Mouse (Mus musculus): ENCODE data around the gene Osbpl5.

Osbpl5 gene

GRCm38 (mm10) chr7:143756125-143757026, at the start of gene Osbpl5:
Gene Osbpl5, minus strand, starts transcription at chr7:143756985.
- no peak for DNase-seq (ENCODE audit: low spot score)

GRCm38 (mm10) chr7:143805199-143805624, 48.4 kb upstream of the Osbpl5 start:
- DNase-seq (ENCODE audit: low spot score), result no peak

GRCm38 (mm10) chr7:143801195-143802065, 44.6 kb upstream of the Osbpl5 start:
- DNase-seq (ENCODE audit: low spot score), result no peak

GRCm38 (mm10) chr7:143800770-143801169, 44.0 kb upstream of the Osbpl5 start:
- no peak for DNase-seq (ENCODE audit: low spot score)

GRCm38 (mm10) chr7:143798783-143799182, 42.0 kb upstream of the Osbpl5 start:
- DNase-seq (ENCODE audit: low spot score), result no peak

GRCm38 (mm10) chr7:143793121-143793520, 36.3 kb upstream of the Osbpl5 start:
- DNase-seq (ENCODE audit: low spot score), result no peak

GRCm38 (mm10) chr7:143792336-143792985, 35.7 kb upstream of the Osbpl5 start:
- DNase-seq (ENCODE audit: low spot score), result no peak

GRCm38 (mm10) chr7:143783996-143784829, 27.4 kb upstream of the Osbpl5 start, which contains the start of gene Mrgpre:
Gene Mrgpre, minus strand, starts transcription at chr7:143784500.
- DNase-seq (ENCODE audit: low spot score), result peak; percentile 14

- no peak for DNase-seq (ENCODE audit: low spot score)
Observed at GRCm38 (mm10) chr7:143783378-143783995, 26.7 kb upstream of the Osbpl5 start.

GRCm38 (mm10) chr7:143777375-143777774, 20.6 kb upstream of the Osbpl5 start:
- DNase-seq (ENCODE audit: low spot score), result no peak

GRCm38 (mm10) chr7:143776137-143776536, 19.4 kb upstream of the Osbpl5 start:
- no peak for DNase-seq (ENCODE audit: low spot score)

GRCm38 (mm10) chr7:143769461-143769860, 12.7 kb upstream of the Osbpl5 start:
- DNase-seq (ENCODE audit: low spot score), result no peak

GRCm38 (mm10) chr7:143768267-143768666, 11.5 kb upstream of the Osbpl5 start:
- DNase-seq (ENCODE audit: low spot score), result no peak

- no peak for DNase-seq (ENCODE audit: low spot score)
Observed at GRCm38 (mm10) chr7:143766893-143767292, 10.1 kb upstream of the Osbpl5 start, which contains the start of gene Mrgprg. Gene Mrgprg, minus strand, starts transcription at chr7:143766993.

GRCm38 (mm10) chr7:143764876-143765530, 8.2 kb upstream of the Osbpl5 start:
- DNase-seq (ENCODE audit: low spot score), result no peak

- DNase-seq (ENCODE audit: low spot score), result peak; percentile 22
Observed at GRCm38 (mm10) chr7:143763794-143764193, 7.0 kb upstream of the Osbpl5 start.

GRCm38 (mm10) chr7:143758956-143759355, 2.2 kb upstream of the Osbpl5 start:
- DNase-seq (ENCODE audit: low spot score), result no peak

GRCm38 (mm10) chr7:143757696-143758095, 911 bp upstream of the Osbpl5 start:
- DNase-seq (ENCODE audit: low spot score), result no peak

- peak; percentile 48 for DNase-seq (ENCODE audit: low spot score)
Observed at GRCm38 (mm10) chr7:143757027-143757390, 224 bp upstream of the Osbpl5 start.

All from spleen, adult 12 weeks (tissue).